Mouse (Mus musculus) liver, postnatal 0 days (tissue): ENCODE results near the gene Ctso.

Experiments
- CTCF ChIP-seq: sonication (generic); IDR thresholded peaks from 2 replicates; pipeline ENCODE4 v1.5.1; 2016; ENCODE audit warnings: antibody characterized with exemption, low read depth
- EP300 ChIP-seq: IDR thresholded peaks from 2 replicates; pipeline ENCODE4 v1.6.1; 2016; ENCODE audit warnings: antibody characterized with exemption, low read depth, mild to moderate bottlenecking

- TF ChIP-seq EP300: no peak
- no peak for TF ChIP-seq CTCF
Measured at GRCm38 (mm10) chr3:81986103-81986502, 53.7 kb downstream of the Ctso start.
